Mouse (Mus musculus): ENCODE measurements around the gene Fam78a. TPM values are rescaled to one million over a fixed set of nuclear protein-coding genes. Genes with fewer than 3 reads are reported as not detected.

The Fam78a gene
- total and polyA plus RNA-seq, 3 experiments: 0.07 to 0.47 (median 0.21) TPM

DNA sequence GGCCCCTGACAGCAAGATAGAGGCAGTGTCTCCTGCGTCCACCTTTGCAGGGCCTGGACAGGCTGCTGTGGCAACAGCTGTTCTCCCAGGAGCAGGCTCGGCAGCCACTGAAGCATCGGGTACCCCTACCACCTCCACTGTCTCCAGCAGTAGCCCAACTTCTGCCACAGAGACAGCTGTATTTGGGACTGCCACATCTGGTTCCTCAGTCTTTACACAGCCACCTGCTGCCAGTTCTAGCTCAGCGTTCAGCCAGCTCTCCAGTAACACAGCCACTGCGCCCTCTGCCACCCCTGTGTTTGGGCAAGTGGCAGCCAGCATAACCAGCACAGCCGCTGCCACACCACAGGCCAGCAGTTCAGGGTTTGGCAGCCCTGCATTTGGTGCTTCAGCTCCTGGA is 50.5 kb downstream of the Fam78a start:
- Histone ChIP-seq H3K9me3 (replicated peaks; ENCODE audit: low read length) (no peaks in the 10 kb centered on the region), H3K4me3 (replicated peaks in 1 of 3; ENCODE audit: low read depth in 2 of 3, low read length in 2 of 3, poor library complexity in 1 of 3) (no peak overlapping the region), H3K27ac (ENCODE audit: insufficient read depth, low read depth) (no peak overlapping the region), H3K36me3 (replicated peaks in 1 of 2; ENCODE audit: control insufficient read depth in 1 of 2, insufficient read depth in 1 of 2, low read length in 1 of 2) (peaks cover 55 to 93% of the 10 kb centered on the region in 2 experiments), H3K9ac (ENCODE audit: insufficient read depth, low read depth) (no peak overlapping the region), H3K4me1 (ENCODE audit: control insufficient read depth in 1 of 2, insufficient read depth in 2 of 2) (peaks cover 13 to 35% of the 10 kb centered on the region in 2 experiments; a peak in 3 of 4 replicates), H3K27me3 (replicated peaks) (no peaks in the 10 kb centered on the region), H3K4me2 (ENCODE audit: insufficient read depth, low read depth, poor library complexity, severe bottlenecking) (no peak overlapping the region), H3K79me2 (replicated peaks; ENCODE audit: control insufficient read depth, extremely low read depth, insufficient read depth, poor library complexity, severe bottlenecking) (no peaks in the 10 kb centered on the region)
- in situ Hi-C loops (cut with MboI; ENCODE audit: low pct_ligation_motif_present, low pct_unique_long_range_greater_than_20kb, low sequenced_read_pairs) (no loop called here), dilution Hi-C loops (cut with MboI; ENCODE audit: extremely low pct_ligation_motif_present, extremely low pct_unique_long_range_greater_than_20kb, low sequenced_read_pairs) (no loop called here)
- DNase-seq (ENCODE audit: extremely low read depth): no peak
- no peak for TF ChIP-seq CHD2 (IDR thresholded peaks at IDR 0.05; ENCODE audit: low read length)
- TF ChIP-seq ZMIZ1 (IDR thresholded peaks at IDR 0.05; ENCODE audit: low read depth, low read length): no peak
- TF ChIP-seq MAZ (IDR thresholded peaks at IDR 0.05; ENCODE audit: low read depth, low read length): no peak
- TF ChIP-seq RAD21 (IDR thresholded peaks at IDR 0.05; ENCODE audit: low read depth, low read length): no peak
- TF ChIP-seq KAT2A (IDR thresholded peaks at IDR 0.05; ENCODE audit: insufficient replicate concordance, low read length): no peak
- no peak for TF ChIP-seq SIN3A (IDR thresholded peaks at IDR 0.05; ENCODE audit: low read length)
- no peak for TF ChIP-seq MAX (IDR thresholded peaks at IDR 0.05; ENCODE audit: low read length)
- TF ChIP-seq GABPA (IDR thresholded peaks at IDR 0.05; ENCODE audit: insufficient replicate concordance, low read depth, low read length): no peak
- TF ChIP-seq PAX5 (IDR thresholded peaks at IDR 0.05; ENCODE audit: low read length): no peak
- TF ChIP-seq UBTF (IDR thresholded peaks at IDR 0.05; ENCODE audit: low read depth, low read length): no peak
- TF ChIP-seq ETS1 (conservative IDR thresholded peaks at IDR 0.05; ENCODE audit: low read depth, low read length): no peak
- TF ChIP-seq SMC3 (IDR thresholded peaks at IDR 0.05; ENCODE audit: low read depth, low read length): no peak
- TF ChIP-seq HCFC1 (IDR thresholded peaks at IDR 0.05; ENCODE audit: low read depth, low read length): no peak
- no peak for TF ChIP-seq ELF1 (IDR thresholded peaks at IDR 0.05; ENCODE audit: low read depth, low read length)
- no peak for TF ChIP-seq TBP (conservative IDR thresholded peaks at IDR 0.05; ENCODE audit: low read depth, low read length)
- no peak for TF ChIP-seq MEF2A (IDR thresholded peaks at IDR 0.05; ENCODE audit: borderline replicate concordance, low read depth, low read length)
- no peak for TF ChIP-seq EP300 (IDR thresholded peaks at IDR 0.05; ENCODE audit: low read length)
- no peak for TF ChIP-seq IRF4 (IDR thresholded peaks at IDR 0.05; ENCODE audit: low read depth, low read length)

DNA sequence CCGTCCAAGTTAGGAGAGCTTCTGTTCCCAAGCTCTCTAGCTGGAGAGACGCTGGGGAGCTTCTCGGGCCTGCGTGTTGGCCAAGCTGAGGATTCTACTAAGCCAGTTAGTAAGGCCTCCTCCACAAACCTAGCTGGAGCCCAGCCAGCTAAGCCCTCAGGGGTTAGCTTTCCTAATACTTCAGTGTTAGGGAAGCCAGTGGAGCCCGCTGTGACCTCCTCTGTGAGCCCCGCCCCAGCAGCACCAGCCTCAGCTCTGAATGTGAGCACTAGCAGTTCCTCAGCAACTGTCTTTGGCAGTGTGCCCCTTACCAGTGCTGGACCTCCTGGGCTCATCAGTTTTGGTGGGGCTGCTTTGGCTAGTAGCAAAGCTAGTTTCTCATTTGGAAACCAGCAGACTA is 51.2 kb downstream of the Fam78a start:
- dilution Hi-C loops (cut with MboI; ENCODE audit: extremely low pct_ligation_motif_present, extremely low pct_unique_long_range_greater_than_20kb, low sequenced_read_pairs): no loop called here
- Histone ChIP-seq H3K4me2 (ENCODE audit: insufficient read depth, low read depth, poor library complexity, severe bottlenecking) (no peak overlapping the region), H3K36me3 (replicated peaks in 1 of 2; ENCODE audit: control insufficient read depth in 1 of 2, insufficient read depth in 1 of 2, low read length in 1 of 2) (peaks cover 55 to 92% of the 10 kb centered on the region in 2 experiments), H3K4me1 (ENCODE audit: control insufficient read depth in 1 of 2, insufficient read depth in 2 of 2) (peaks cover 6 to 27% of the 10 kb centered on the region in 2 experiments; a peak in 3 of 4 replicates), H3K79me2 (replicated peaks; ENCODE audit: control insufficient read depth, extremely low read depth, insufficient read depth, poor library complexity, severe bottlenecking) (no peaks in the 10 kb centered on the region), H3K27me3 (replicated peaks) (no peaks in the 10 kb centered on the region), H3K27ac (ENCODE audit: insufficient read depth, low read depth) (no peak overlapping the region), H3K9ac (ENCODE audit: insufficient read depth, low read depth) (no peak overlapping the region), H3K4me3 (replicated peaks in 1 of 3; ENCODE audit: low read depth in 2 of 3, low read length in 2 of 3, poor library complexity in 1 of 3) (no peak overlapping the region), H3K9me3 (replicated peaks; ENCODE audit: low read length) (no peaks in the 10 kb centered on the region)
- no peak for DNase-seq (ENCODE audit: extremely low read depth)
- in situ Hi-C loops (cut with MboI; ENCODE audit: low pct_ligation_motif_present, low pct_unique_long_range_greater_than_20kb, low sequenced_read_pairs): no loop called here
- TF ChIP-seq ETS1 (conservative IDR thresholded peaks at IDR 0.05; ENCODE audit: low read depth, low read length) (no peak), CHD1 (IDR thresholded peaks at IDR 0.05; ENCODE audit: low read depth, low read length) (no peak), RAD21 (IDR thresholded peaks at IDR 0.05; ENCODE audit: low read depth, low read length) (no peak), MAZ (IDR thresholded peaks at IDR 0.05; ENCODE audit: low read depth, low read length) (no peak), ZNF384 (IDR thresholded peaks at IDR 0.05; ENCODE audit: low read depth, low read length) (no peak), ZMIZ1 (IDR thresholded peaks at IDR 0.05; ENCODE audit: low read depth, low read length) (no peak), MEF2A (IDR thresholded peaks at IDR 0.05; ENCODE audit: borderline replicate concordance, low read depth, low read length) (no peak), PAX5 (IDR thresholded peaks at IDR 0.05; ENCODE audit: low read length) (no peak), ZC3H11A (IDR thresholded peaks at IDR 0.05; ENCODE audit: low read depth, low read length) (no peak), EP300 (IDR thresholded peaks at IDR 0.05; ENCODE audit: low read length) (no peak), TCF12 (IDR thresholded peaks at IDR 0.05; ENCODE audit: low read depth, low read length) (no peak), SMC3 (IDR thresholded peaks at IDR 0.05; ENCODE audit: low read depth, low read length) (no peak), TBP (conservative IDR thresholded peaks at IDR 0.05; ENCODE audit: low read depth, low read length) (no peak), HCFC1 (IDR thresholded peaks at IDR 0.05; ENCODE audit: low read depth, low read length) (no peak), SIN3A (IDR thresholded peaks at IDR 0.05; ENCODE audit: low read length) (no peak), RCOR1 (conservative IDR thresholded peaks at IDR 0.05; ENCODE audit: low read depth, low read length) (no peak), ELF1 (IDR thresholded peaks at IDR 0.05; ENCODE audit: low read depth, low read length) (no peak), CTCF (conservative IDR thresholded peaks at IDR 0.05 in 1 of 2, IDR thresholded peaks at IDR 0.05 in 1 of 2; ENCODE audit: low read depth in 2 of 2, low read length in 2 of 2) (no peak)
